Mouse (Mus musculus) monocyte, adult 5-6 weeks (primary cell): ENCODE data around the gene Angptl3. TPM values are rescaled to one million over a fixed set of nuclear protein-coding genes. Genes with fewer than 3 reads are reported as not detected.

Source experiments
- total RNA-seq: library from RNA; stranded (forward); fragments of 200-1000, 200-491, 200-594 nt; gene quantifications from 3 replicates; pipeline ENCODE4 v1.2.3, GENCODE M21; 2017

Angptl3 gene
- total RNA-seq, 1 experiment from 2014 or later: 0.19 TPM

Other genes with a start within 250 kb of the Angptl3 start
- not detected in 3 replicates for gene Kank4, start 213.4 kb upstream of the Angptl3 start, total RNA-seq
- gene I0C0044D17Rik, start 207.1 kb upstream of the Angptl3 start, total RNA-seq: not detected in 3 replicates
- 66.1 to 76.2 TPM (median 71.5 TPM) in 3 replicates for gene Usp1, start 107.1 kb upstream of the Angptl3 start, total RNA-seq
- 13.4 to 22.9 TPM (median 19.7 TPM) in 3 replicates for gene Dock7, start 90.0 kb downstream of the Angptl3 start, total RNA-seq
- 25.5 to 31.3 TPM (median 30.3 TPM) in 3 replicates for gene Atg4c, start 163.0 kb downstream of the Angptl3 start, total RNA-seq